Mouse (Mus musculus) heart, embryonic 11.5 days (tissue): Measurements from ENCODE around the gene Actbl2. TPM values are rescaled to one million over a fixed set of nuclear protein-coding genes. Genes with fewer than 3 reads are reported as not detected.

Source experiments
- ATAC-seq: fragments of 200-750 bp; cut with Nextera tagmentation; replicated peaks from 2 replicates; pipeline ENCODE4 v1.8.0; 2017; ENCODE audit warnings: moderate library complexity; ENCODE audit not compliant: insufficient number of reproducible peaks, low FRiP score, low TSS enrichment
- H3K27ac ChIP-seq: fragments of 300-500 bp; sonication (generic); 2 replicates; pipeline ENCODE4 v1.5.1; 2014; ENCODE audit warnings: mild to moderate bottlenecking, low read depth, low read length
- H3K27me3 ChIP-seq: fragments of 300-500 bp; sonication (generic); 2 replicates; pipeline ENCODE4 v1.6.1; 2014; ENCODE audit warnings: mild to moderate bottlenecking, low read length, mixed read lengths; ENCODE audit not compliant: control insufficient read depth, insufficient read depth
- H3K36me3 ChIP-seq: fragments of 300-500 bp; sonication (generic); 2 replicates; pipeline ENCODE4 v1.6.1; 2014; ENCODE audit warnings: mild to moderate bottlenecking, low read length, moderate library complexity, mixed read lengths; ENCODE audit not compliant: control insufficient read depth, insufficient read depth
- H3K4me1 ChIP-seq: fragments of 300-500 bp; sonication (generic); 2 replicates; pipeline ENCODE4 v1.6.1; 2014; ENCODE audit warnings: low read length; ENCODE audit not compliant: control insufficient read depth, insufficient read depth
- H3K4me2 ChIP-seq: fragments of 300-500 bp; sonication (generic); 2 replicates; pipeline ENCODE4 v1.6.1; 2014; ENCODE audit warnings: mild to moderate bottlenecking, moderate library complexity
- H3K4me3 ChIP-seq: fragments of 300-500 bp; sonication (generic); 2 replicates; pipeline ENCODE4 v1.5.1; 2014; ENCODE audit warnings: low read depth, low read length
- H3K9ac ChIP-seq: fragments of 300-500 bp; sonication (generic); 2 replicates; pipeline ENCODE4 v1.6.1; 2014; ENCODE audit warnings: mild to moderate bottlenecking, low read depth, low read length, moderate library complexity
- H3K9me3 ChIP-seq: fragments of 300-500 bp; sonication (generic); replicated peaks from 2 replicates; pipeline ENCODE4 v1.6.1; 2016; ENCODE audit warnings: low read length; ENCODE audit not compliant: control insufficient read depth
- WGBS: fragments of 180-500 bp; shearing (Covaris S2); extraction: QIAGEN DNeasy Blood & Tissue Kit; methylation state at CpG from one replicate; pipeline ENCODE4 v1.1.7; 2014; ENCODE audit not compliant: insufficient replicate concordance; 5-methylcytosine and 5-hydroxymethylcytosine counted together
- polyA plus RNA-seq: library from polyadenylated mRNA; unstranded; fragments of >200 nt; fragmentation: Nextera tagmentation; extraction: Ambion mirVana; gene quantifications from 2 replicates; pipeline ENCODE4 v1.2.1, GENCODE M21; 2014

Gene Actbl2
- polyA plus RNA-seq, 1 experiment from 2014 or later, result not detected

- no peak overlapping the region for H3K9ac ChIP-seq
- 71% methylated on average over 9 of the region's 9 CpGs for WGBS
- ATAC-seq, result no peak
- no peaks in the 10 kb centered on the region for H3K9me3 ChIP-seq
- H3K27me3 ChIP-seq, result no peaks in the 10 kb centered on the region
- H3K4me1 ChIP-seq, result peaks cover 5% of the 10 kb centered on the region; the same call in 1 of the 2 replicates
- H3K36me3 ChIP-seq, result no peaks in the 10 kb centered on the region
- H3K27ac ChIP-seq, result no peak overlapping the region
- no peak overlapping the region for H3K4me2 ChIP-seq
- no peak overlapping the region for H3K4me3 ChIP-seq
Measured at GRCm38 (mm10) chr13:111236461-111236864, 18.4 kb upstream of the Actbl2 start.

- Histone ChIP-seq H3K27ac (no peak overlapping the region), H3K36me3 (no peaks in the 10 kb centered on the region), H3K27me3 (no peaks in the 10 kb centered on the region), H3K9me3 (no peaks in the 10 kb centered on the region), H3K4me3 (no peak overlapping the region), H3K4me1 (peaks cover 5% of the 10 kb centered on the region; the same call in 1 of the 2 replicates), H3K9ac (no peak overlapping the region), H3K4me2 (no peak overlapping the region)
- 65% methylated on average over 1 of the region's 1 CpGs for WGBS
- no peak for ATAC-seq
Measured at GRCm38 (mm10) chr13:111237296-111237695, 17.5 kb upstream of the Actbl2 start.

GRCm38 (mm10) chr13:111237865-111238465 is 16.8 kb upstream of the Actbl2 start:
- ATAC-seq, result no peak

GRCm38 (mm10) chr13:111251106-111251505 is 3.7 kb upstream of the Actbl2 start:
- 74% methylated on average over 5 of the region's 5 CpGs for WGBS
- Histone ChIP-seq H3K4me2 (no peak overlapping the region), H3K9me3 (no peaks in the 10 kb centered on the region), H3K9ac (no peak overlapping the region), H3K27ac (no peak overlapping the region), H3K4me3 (no peak overlapping the region), H3K27me3 (no peaks in the 10 kb centered on the region), H3K36me3 (no peaks in the 10 kb centered on the region), H3K4me1 (no peaks in the 10 kb centered on the region)
- ATAC-seq, result no peak

More at GRCm38 (mm10) chr13:111237865-111238465, 16.8 kb upstream of the Actbl2 start:
- Histone ChIP-seq H3K27ac (no peak overlapping the region), H3K36me3 (no peaks in the 10 kb centered on the region), H3K4me1 (peaks cover 5% of the 10 kb centered on the region; the same call in 1 of the 2 replicates), H3K4me2 (no peak overlapping the region), H3K4me3 (no peak overlapping the region), H3K27me3 (no peaks in the 10 kb centered on the region), H3K9ac (no peak overlapping the region), H3K9me3 (no peaks in the 10 kb centered on the region)
- 32% methylated on average over 3 of the region's 3 CpGs for WGBS

GRCm38 (mm10) chr13:111251795-111252194 is 3.0 kb upstream of the Actbl2 start:
- Histone ChIP-seq H3K36me3 (no peaks in the 10 kb centered on the region), H3K27me3 (no peaks in the 10 kb centered on the region), H3K9ac (no peak overlapping the region), H3K9me3 (no peaks in the 10 kb centered on the region), H3K27ac (no peak overlapping the region), H3K4me3 (no peak overlapping the region), H3K4me2 (no peak overlapping the region), H3K4me1 (no peaks in the 10 kb centered on the region)
- WGBS, result 57% methylated on average over 5 of the region's 5 CpGs
- no peak for ATAC-seq

- WGBS, result 66% methylated on average over 4 of the region's 4 CpGs
- no peaks in the 10 kb centered on the region for H3K4me1 ChIP-seq
- H3K9ac ChIP-seq, result no peak overlapping the region
- no peak overlapping the region for H3K27ac ChIP-seq
- no peak for ATAC-seq
- no peak overlapping the region for H3K4me2 ChIP-seq
- H3K4me3 ChIP-seq, result no peak overlapping the region
- H3K9me3 ChIP-seq, result no peaks in the 10 kb centered on the region
- H3K27me3 ChIP-seq, result no peaks in the 10 kb centered on the region
- no peaks in the 10 kb centered on the region for H3K36me3 ChIP-seq
Measured at GRCm38 (mm10) chr13:111258016-111258415, 3.2 kb downstream of the Actbl2 start.

- no peak overlapping the region for H3K4me2 ChIP-seq
- ATAC-seq, result no peak
- no peak overlapping the region for H3K4me3 ChIP-seq
Measured at GRCm38 (mm10) chr13:111258424-111259092, 3.7 kb downstream of the Actbl2 start.

GRCm38 (mm10) chr13:111259093-111259491 is 4.3 kb downstream of the Actbl2 start:
- H3K9ac ChIP-seq, result no peak overlapping the region
- no peaks in the 10 kb centered on the region for H3K27me3 ChIP-seq
- ATAC-seq, result no peak
- H3K4me3 ChIP-seq, result no peak overlapping the region
- H3K9me3 ChIP-seq, result no peaks in the 10 kb centered on the region
- 71% methylated on average over 6 of the region's 6 CpGs for WGBS
- H3K4me1 ChIP-seq, result no peaks in the 10 kb centered on the region
- no peak overlapping the region for H3K4me2 ChIP-seq
- H3K36me3 ChIP-seq, result no peaks in the 10 kb centered on the region
- H3K27ac ChIP-seq, result no peak overlapping the region

More at GRCm38 (mm10) chr13:111258424-111259092, 3.7 kb downstream of the Actbl2 start:
- Histone ChIP-seq H3K4me1 (no peaks in the 10 kb centered on the region), H3K27ac (no peak overlapping the region), H3K9me3 (no peaks in the 10 kb centered on the region), H3K36me3 (no peaks in the 10 kb centered on the region), H3K9ac (no peak overlapping the region), H3K27me3 (no peaks in the 10 kb centered on the region)
- 78% methylated on average over 11 of the region's 11 CpGs for WGBS

- Histone ChIP-seq H3K4me2 (no peak overlapping the region), H3K4me1 (no peaks in the 10 kb centered on the region), H3K27me3 (no peaks in the 10 kb centered on the region), H3K9me3 (no peaks in the 10 kb centered on the region), H3K4me3 (no peak overlapping the region), H3K9ac (no peak overlapping the region), H3K36me3 (no peaks in the 10 kb centered on the region), H3K27ac (no peak overlapping the region)
- 78% methylated on average over 7 of the region's 7 CpGs for WGBS
- ATAC-seq, result no peak
Measured at GRCm38 (mm10) chr13:111259711-111260110, 4.9 kb downstream of the Actbl2 start.
